Mouse (Mus musculus): ENCODE results near the gene P4hb. TPM values are rescaled to one million over a fixed set of nuclear protein-coding genes. Genes with fewer than 3 reads are reported as not detected.

Gene P4hb
- polyA plus RNA-seq, 1 experiment from 2014 or later, result 504 TPM

- Histone ChIP-seq H3K9me3 (ENCODE audit: control insufficient read depth, low read length) (no peaks in the 10 kb centered on the region), H3K4me3 (ENCODE audit: low read depth, low read length) (no peak overlapping the region), H3K27ac (ENCODE audit: low read depth, low read length) (no peak overlapping the region), H3K4me2 (replicated peaks; ENCODE audit: low read depth, low read length) (no peak overlapping the region), H3K27me3 (ENCODE audit: control insufficient read depth, insufficient read depth, low read length) (no peaks in the 10 kb centered on the region), H3K4me1 (replicated peaks; ENCODE audit: control insufficient read depth, insufficient read depth, low read length) (peaks cover 4% of the 10 kb centered on the region; the same call in 1 of the 2 replicates), H3K36me3 (ENCODE audit: control insufficient read depth, insufficient read depth, low read length) (peaks cover 11% of the 10 kb centered on the region), H3K9ac (ENCODE audit: low read depth, low read length) (no peak overlapping the region)
- ATAC-seq (ENCODE audit: low FRiP score), result no peak
- no peak for DNase-seq (ENCODE audit: low spot score)
- 94% methylated on average over 6 of the region's 6 CpGs for WGBS
Measured at GRCm38 (mm10) chr11:120615167-120615566, 42.1 kb upstream of the P4hb start.

GRCm38 (mm10) chr11:120613976-120614375 lies 40.9 kb upstream of the P4hb start:
- no peak for ATAC-seq (ENCODE audit: low FRiP score)
- Histone ChIP-seq H3K36me3 (ENCODE audit: control insufficient read depth, insufficient read depth, low read length) (peaks cover 10% of the 10 kb centered on the region; the same call in 1 of the 2 replicates), H3K27me3 (ENCODE audit: control insufficient read depth, insufficient read depth, low read length) (peaks cover 4% of the 10 kb centered on the region; the same call in 1 of the 2 replicates), H3K9ac (ENCODE audit: low read depth, low read length) (no peak overlapping the region), H3K4me3 (ENCODE audit: low read depth, low read length) (no peak overlapping the region), H3K4me2 (replicated peaks; ENCODE audit: low read depth, low read length) (no peak overlapping the region), H3K27ac (ENCODE audit: low read depth, low read length) (no peak overlapping the region), H3K4me1 (replicated peaks; ENCODE audit: control insufficient read depth, insufficient read depth, low read length) (peaks cover 6% of the 10 kb centered on the region; the same call in 1 of the 2 replicates), H3K9me3 (ENCODE audit: control insufficient read depth, low read length) (no peaks in the 10 kb centered on the region)
- no peak for DNase-seq (ENCODE audit: low spot score)
- 82% methylated on average over 8 of the region's 8 CpGs for WGBS

GRCm38 (mm10) chr11:120613481-120613972 lies 40.5 kb upstream of the P4hb start:
- DNase-seq (ENCODE audit: low spot score) (no peak), ATAC-seq (ENCODE audit: low FRiP score) (no peak)
- Histone ChIP-seq H3K4me3 (ENCODE audit: low read depth, low read length) (no peak overlapping the region), H3K27ac (ENCODE audit: low read depth, low read length) (no peak overlapping the region), H3K9ac (ENCODE audit: low read depth, low read length) (no peak overlapping the region), H3K9me3 (ENCODE audit: control insufficient read depth, low read length) (no peaks in the 10 kb centered on the region), H3K4me1 (replicated peaks; ENCODE audit: control insufficient read depth, insufficient read depth, low read length) (peaks cover 8% of the 10 kb centered on the region; the same call in 1 of the 2 replicates), H3K27me3 (ENCODE audit: control insufficient read depth, insufficient read depth, low read length) (peaks cover 5% of the 10 kb centered on the region; the same call in 1 of the 2 replicates), H3K36me3 (ENCODE audit: control insufficient read depth, insufficient read depth, low read length) (peaks cover 10% of the 10 kb centered on the region; the same call in 1 of the 2 replicates), H3K4me2 (replicated peaks; ENCODE audit: low read depth, low read length) (no peak overlapping the region)
- 92% methylated on average over 10 of the region's 10 CpGs for WGBS

- Histone ChIP-seq H3K4me3 (ENCODE audit: low read depth, low read length) (no peak overlapping the region; the same call in 1 of the 2 replicates), H3K27me3 (ENCODE audit: control insufficient read depth, insufficient read depth, low read length) (peaks cover 10% of the 10 kb centered on the region; the same call in 1 of the 2 replicates), H3K4me1 (replicated peaks; ENCODE audit: control insufficient read depth, insufficient read depth, low read length) (peaks cover 12% of the 10 kb centered on the region; the same call in 1 of the 2 replicates), H3K9me3 (ENCODE audit: control insufficient read depth, low read length) (no peaks in the 10 kb centered on the region), H3K27ac (ENCODE audit: low read depth, low read length) (no peak overlapping the region), H3K4me2 (replicated peaks; ENCODE audit: low read depth, low read length) (no peak overlapping the region), H3K9ac (ENCODE audit: low read depth, low read length) (no peak overlapping the region), H3K36me3 (ENCODE audit: control insufficient read depth, insufficient read depth, low read length) (peaks cover 7% of the 10 kb centered on the region; the same call in 1 of the 2 replicates)
- ATAC-seq (ENCODE audit: low FRiP score) (no peak), DNase-seq (ENCODE audit: low spot score) (peak; percentile 80)
- 31% methylated on average over 6 of the region's 6 CpGs for WGBS
Measured at GRCm38 (mm10) chr11:120612763-120613162, 39.7 kb upstream of the P4hb start.

- DNase-seq (ENCODE audit: low spot score), result no peak
- peaks cover 13% of the 10 kb centered on the region; the same call in 1 of the 2 replicates for H3K27me3 ChIP-seq (ENCODE audit: control insufficient read depth, insufficient read depth, low read length)
- no peak for ATAC-seq (ENCODE audit: low FRiP score)
- H3K4me2 ChIP-seq (replicated peaks; ENCODE audit: low read depth, low read length), result no peak overlapping the region
- no peak overlapping the region for H3K9ac ChIP-seq (ENCODE audit: low read depth, low read length)
- H3K4me3 ChIP-seq (ENCODE audit: low read depth, low read length), result no peak overlapping the region
- 78% methylated on average over 9 of the region's 9 CpGs for WGBS
- H3K27ac ChIP-seq (ENCODE audit: low read depth, low read length), result no peak overlapping the region
- H3K4me1 ChIP-seq (replicated peaks; ENCODE audit: control insufficient read depth, insufficient read depth, low read length), result peaks cover 7% of the 10 kb centered on the region; the same call in 1 of the 2 replicates
- no peaks in the 10 kb centered on the region for H3K9me3 ChIP-seq (ENCODE audit: control insufficient read depth, low read length)
- H3K36me3 ChIP-seq (ENCODE audit: control insufficient read depth, insufficient read depth, low read length), result peaks cover 7% of the 10 kb centered on the region; the same call in 1 of the 2 replicates
Measured at GRCm38 (mm10) chr11:120610477-120611046, 37.5 kb upstream of the P4hb start.

GRCm38 (mm10) chr11:120609250-120609649 lies 36.2 kb upstream of the P4hb start:
- 45% methylated on average over 8 of the region's 8 CpGs for WGBS
- Histone ChIP-seq H3K9ac (ENCODE audit: low read depth, low read length) (no peak overlapping the region), H3K36me3 (ENCODE audit: control insufficient read depth, insufficient read depth, low read length) (peaks cover 7% of the 10 kb centered on the region; the same call in 1 of the 2 replicates)

GRCm38 (mm10) chr11:120608241-120609034 lies 35.4 kb upstream of the P4hb start, which contains the start of gene Npb:
Gene Npb (plus strand): TSS chr11:120608477.
- Histone ChIP-seq H3K9ac (ENCODE audit: low read depth, low read length) (peak within 1 kb of the TSS; percentile 45; the same call in 1 of the 2 replicates), H3K27me3 (ENCODE audit: control insufficient read depth, insufficient read depth, low read length) (peaks cover 13% of the 10 kb centered on the region; the same call in 1 of the 2 replicates), H3K4me1 (replicated peaks; ENCODE audit: control insufficient read depth, insufficient read depth, low read length) (peaks cover 7% of the 10 kb centered on the region; the same call in 1 of the 2 replicates), H3K36me3 (ENCODE audit: control insufficient read depth, insufficient read depth, low read length) (peaks cover 7% of the 10 kb centered on the region; the same call in 1 of the 2 replicates), H3K4me2 (replicated peaks; ENCODE audit: low read depth, low read length) (peak within 1 kb of the TSS; percentile 40), H3K4me3 (ENCODE audit: low read depth, low read length) (peak within 1 kb of the TSS; percentile 16; the same call in 1 of the 2 replicates), H3K27ac (ENCODE audit: low read depth, low read length) (no peak within 1 kb of the TSS), H3K9me3 (ENCODE audit: control insufficient read depth, low read length) (no peaks in the 10 kb centered on the region)
- DNase-seq (ENCODE audit: low spot score), result peak; percentile 18
- WGBS, result 6% methylated on average over 43 of the region's 45 CpGs
- ATAC-seq (ENCODE audit: low FRiP score), result 0 out of 2 replicates have a peak, but pooled peaks have one; percentile 51

More at GRCm38 (mm10) chr11:120609250-120609649, 36.2 kb upstream of the P4hb start:
- Histone ChIP-seq H3K9me3 (ENCODE audit: control insufficient read depth, low read length) (no peaks in the 10 kb centered on the region), H3K4me2 (replicated peaks; ENCODE audit: low read depth, low read length) (no peak overlapping the region), H3K27ac (ENCODE audit: low read depth, low read length) (no peak overlapping the region), H3K4me1 (replicated peaks; ENCODE audit: control insufficient read depth, insufficient read depth, low read length) (peaks cover 7% of the 10 kb centered on the region; the same call in 1 of the 2 replicates), H3K4me3 (ENCODE audit: low read depth, low read length) (no peak overlapping the region), H3K27me3 (ENCODE audit: control insufficient read depth, insufficient read depth, low read length) (peaks cover 13% of the 10 kb centered on the region; the same call in 1 of the 2 replicates)
- no peak for DNase-seq (ENCODE audit: low spot score)
- ATAC-seq (ENCODE audit: low FRiP score), result no peak

- Histone ChIP-seq H3K27ac (ENCODE audit: low read depth, low read length) (no peak overlapping the region), H3K27me3 (ENCODE audit: control insufficient read depth, insufficient read depth, low read length) (peaks cover 13% of the 10 kb centered on the region; the same call in 1 of the 2 replicates), H3K4me1 (replicated peaks; ENCODE audit: control insufficient read depth, insufficient read depth, low read length) (peaks cover 7% of the 10 kb centered on the region; the same call in 1 of the 2 replicates), H3K4me3 (ENCODE audit: low read depth, low read length) (no peak overlapping the region), H3K4me2 (replicated peaks; ENCODE audit: low read depth, low read length) (no peak overlapping the region), H3K36me3 (ENCODE audit: control insufficient read depth, insufficient read depth, low read length) (peaks cover 7% of the 10 kb centered on the region; the same call in 1 of the 2 replicates), H3K9me3 (ENCODE audit: control insufficient read depth, low read length) (no peaks in the 10 kb centered on the region), H3K9ac (ENCODE audit: low read depth, low read length) (no peak overlapping the region)
- 75% methylated on average over 4 of the region's 4 CpGs for WGBS
- DNase-seq (ENCODE audit: low spot score) (no peak), ATAC-seq (ENCODE audit: low FRiP score) (no peak)
Measured at GRCm38 (mm10) chr11:120606764-120607163, 33.7 kb upstream of the P4hb start.

Measured in hindbrain, embryonic 11.5 days (tissue).